Mouse (Mus musculus) olfactory bulb, adult 2 months (tissue): ENCODE results near the gene Larp4.

Source experiments
- CTCF ChIP-seq: fragments of 200-500 bp; IDR thresholded peaks from 2 replicates; pipeline ENCODE4 v1.5.1; 2012; ENCODE audit warnings: low read depth, mild to moderate bottlenecking, low read length, moderate library complexity; ENCODE audit not compliant: insufficient read depth
- POLR2A ChIP-seq: fragments of 200-500 bp; IDR thresholded peaks from 2 replicates; pipeline ENCODE4 v1.6.1; 2012; ENCODE audit warnings: mild to moderate bottlenecking, low read depth, low read length, moderate library complexity; ENCODE audit not compliant: insufficient read depth

- TF ChIP-seq CTCF (no peak), POLR2A (no peak)
Observed at GRCm38 (mm10) chr15:99937841-99938240, 32.0 kb upstream of the Larp4 start.
